7 mouse cellular contexts compared by ENCODE assay signal in the genomic region with DNA sequence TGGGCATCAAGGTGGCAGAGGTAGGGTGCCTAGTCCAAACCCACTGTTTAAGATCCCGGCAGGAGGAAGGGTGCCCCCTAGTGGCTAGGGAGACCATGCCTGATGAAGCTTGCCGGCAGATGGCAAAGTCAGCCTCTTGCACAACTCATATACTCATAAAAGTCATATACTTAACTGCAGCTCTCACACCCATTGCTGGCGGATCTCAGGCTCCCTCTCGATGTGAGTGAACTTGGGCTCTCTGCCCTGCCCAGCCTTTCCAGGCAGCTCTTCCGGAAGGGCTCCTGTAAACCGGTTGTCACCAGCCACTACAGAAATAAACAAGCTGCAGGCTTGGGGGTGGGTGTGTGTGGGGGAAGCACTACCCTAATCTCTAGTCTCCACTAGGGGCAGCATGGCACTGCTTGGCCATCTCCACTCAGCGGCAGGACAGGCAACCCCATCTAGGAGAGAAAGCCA. TPM values are rescaled to one million over a fixed set of nuclear protein-coding genes. Genes with fewer than 3 reads are reported as not detected.
A peak's percentile ranks its signal among the peaks of the same experiment; 100 is the strongest.
DNase-seq lines count a peak whose midpoint lies in the region; ATAC-seq and TF ChIP-seq lines count a peak whose summit lies in the region.

No protein-coding gene starts in this region.

- H3K36me3 ChIP-seq in intestine, embryonic 16.5 days (ENCODE audit: control insufficient read depth, insufficient read depth, low read length): no peaks in the 10 kb centered on the region
- H3K36me3 ChIP-seq in midbrain, embryonic 12.5 days: no peaks in the 10 kb centered on the region
- H3K36me3 ChIP-seq in small intestine, adult 2 months (ENCODE audit: control insufficient read depth, insufficient read depth, low read length): peaks cover under 1% of the 10 kb centered on the region

- no peaks in the 10 kb centered on the region for H3K27me3 ChIP-seq in intestine, embryonic 16.5 days (replicated peaks; ENCODE audit: control insufficient read depth, insufficient read depth, low read length)
- peaks cover 21% of the 10 kb centered on the region for H3K27me3 ChIP-seq in midbrain, embryonic 12.5 days
- H3K27me3 ChIP-seq in small intestine, adult 2 months (ENCODE audit: control insufficient read depth, insufficient read depth, low read length): no peaks in the 10 kb centered on the region

- DNase-seq in adrenal gland, adult 2 months: peak; percentile 90
- peak; percentile 68 for DNase-seq in embryo, embryonic 11.5 days (ENCODE audit: low read depth, low spot score)
- peak; percentile 78 to 85 for DNase-seq in gastrocnemius, postnatal 36 days
- peak; percentile 83 for DNase-seq in left cerebral cortex, postnatal 4 days

- peak overlapping the region; percentile 78 for H3K27ac ChIP-seq in intestine, embryonic 16.5 days (ENCODE audit: low read length)
- H3K27ac ChIP-seq in midbrain, embryonic 12.5 days (replicated peaks): peak overlapping the region; percentile 44; the same call in 1 of the 2 replicates
- H3K27ac ChIP-seq in small intestine, adult 2 months (ENCODE audit: insufficient read depth, low read depth, low read length): peak overlapping the region; percentile 56

- TF ChIP-seq CTCF in small intestine, adult 2 months (IDR thresholded peaks at IDR 0.05; ENCODE audit: extremely low read depth, insufficient read length, insufficient replicate concordance, low read depth, low read length): peak; percentile 78

- peak overlapping the region; percentile 31 for H3K4me3 ChIP-seq in intestine, embryonic 16.5 days (ENCODE audit: low read length)
- H3K4me3 ChIP-seq in midbrain, embryonic 12.5 days: peak overlapping the region; percentile 6; the same call in 1 of the 2 replicates
- peak overlapping the region; percentile 30 for H3K4me3 ChIP-seq in small intestine, adult 2 months (ENCODE audit: low read depth, low read length)

- under 1% methylated on average over 7 of the region's 7 CpGs for WGBS in intestine, embryonic 16.5 days
- 0% methylated on average over 7 of the region's 7 CpGs for WGBS in midbrain, embryonic 12.5 days
- WGBS in small intestine, adult 2 months: 1% methylated on average over 7 of the region's 7 CpGs

- peak; percentile 32 for ATAC-seq in intestine, embryonic 16.5 days
- no peak for ATAC-seq in midbrain, embryonic 12.5 days (ENCODE audit: low FRiP score, low read depth)

- peak overlapping the region; percentile 61 for H3K9ac ChIP-seq in intestine, embryonic 16.5 days (ENCODE audit: low read depth, low read length)
- no peak overlapping the region for H3K9ac ChIP-seq in midbrain, embryonic 12.5 days (replicated peaks)

- TF ChIP-seq POLR2A in small intestine, adult 2 months (IDR thresholded peaks at IDR 0.05; ENCODE audit: low read depth, low read length): 0 out of 2 replicates have a peak, but pooled peaks have one; percentile 32

- intact Hi-C loops in gastrocnemius, postnatal 36 days (cut with DNase I): loop anchor here (1.0 kb wide), 1 partner anchor 35 kb away; no protein-coding TSS in a partner anchor
- intact Hi-C loops in left cerebral cortex, postnatal 4 days (cut with DNase I): no loop called here

- H3K9me3 ChIP-seq in intestine, embryonic 16.5 days (ENCODE audit: control insufficient read depth, low read length): no peaks in the 10 kb centered on the region
- H3K9me3 ChIP-seq in midbrain, embryonic 12.5 days: no peaks in the 10 kb centered on the region

- H3K4me2 ChIP-seq in intestine, embryonic 16.5 days (ENCODE audit: low read depth, low read length): peak overlapping the region; percentile 44
- H3K4me2 ChIP-seq in midbrain, embryonic 12.5 days (replicated peaks): peak overlapping the region; percentile 34

- peaks cover 28% of the 10 kb centered on the region for H3K4me1 ChIP-seq in intestine, embryonic 16.5 days (ENCODE audit: control insufficient read depth, insufficient read depth, low read length)
- peaks cover 15% of the 10 kb centered on the region for H3K4me1 ChIP-seq in midbrain, embryonic 12.5 days
- peaks cover 8% of the 10 kb centered on the region for H3K4me1 ChIP-seq in small intestine, adult 2 months (ENCODE audit: control insufficient read depth, insufficient read depth, insufficient read length, low read length)

RNA-seq across cellular contexts. Expression of a gene that starts 4.0 kb away (rescaled TPM):
- 100 to 1,000 TPM; 303 to 312 TPM for total RNA-seq in adrenal gland, adult 2 months (2021)
- 210 and 267 TPM in 2 replicates for polyA plus RNA-seq in adrenal gland, adult 2 months (2012; rRNA removed)
- 100 to 1,000 TPM; 189 to 229 TPM for total RNA-seq in gastrocnemius, postnatal 36 days (2021)
- 635 and 699 TPM in 2 replicates for polyA plus RNA-seq in intestine, embryonic 16.5 days (2015; fragmentation: Nextera tagmentation; extraction: Ambion mirVana)
- 100 to 1,000 TPM; 324 to 351 TPM for total RNA-seq in left cerebral cortex, postnatal 4 days (2021)
- polyA plus RNA-seq in midbrain, embryonic 12.5 days (2016; fragmentation: Nextera tagmentation; extraction: Ambion mirVana): 460 and 476 TPM in 2 replicates
- polyA plus RNA-seq in small intestine, adult 2 months (2012; rRNA removed): 481 and 881 TPM in 2 replicates

RNA-seq across cellular contexts. Expression of a gene that starts 5.7 kb away (rescaled TPM):
- not detected for total RNA-seq in adrenal gland, adult 2 months (2021)
- polyA plus RNA-seq in adrenal gland, adult 2 months (2012; rRNA removed): not detected in 2 replicates
- not detected for total RNA-seq in gastrocnemius, postnatal 36 days (2021)
- 11.3 and 17.7 TPM in 2 replicates for polyA plus RNA-seq in intestine, embryonic 16.5 days (2015; fragmentation: Nextera tagmentation; extraction: Ambion mirVana)
- total RNA-seq in left cerebral cortex, postnatal 4 days (2021): not detected
- not detected in 2 replicates for polyA plus RNA-seq in midbrain, embryonic 12.5 days (2016; fragmentation: Nextera tagmentation; extraction: Ambion mirVana)
- polyA plus RNA-seq in small intestine, adult 2 months (2012; rRNA removed): 0.05 and 5.6 TPM in 2 replicates

RNA-seq across cellular contexts. Expression of a gene that starts 8.1 kb away (rescaled TPM):
- total RNA-seq in adrenal gland, adult 2 months (2021): not detected
- polyA plus RNA-seq in adrenal gland, adult 2 months (2012; rRNA removed): not detected in 2 replicates
- not detected for total RNA-seq in gastrocnemius, postnatal 36 days (2021)
- polyA plus RNA-seq in intestine, embryonic 16.5 days (2015; fragmentation: Nextera tagmentation; extraction: Ambion mirVana): 0.37 and 0.54 TPM in 2 replicates
- total RNA-seq in left cerebral cortex, postnatal 4 days (2021): not detected
- not detected in 2 replicates for polyA plus RNA-seq in midbrain, embryonic 12.5 days (2016; fragmentation: Nextera tagmentation; extraction: Ambion mirVana)
- polyA plus RNA-seq in small intestine, adult 2 months (2012; rRNA removed): 0.10 TPM in 1 of 2 replicates, not detected in the other

RNA-seq across cellular contexts. Expression of a gene that starts 9.9 kb away (rescaled TPM):
- total RNA-seq in adrenal gland, adult 2 months (2021): not detected
- polyA plus RNA-seq in adrenal gland, adult 2 months (2012; rRNA removed): 0.15 and 0.16 TPM in 2 replicates
- total RNA-seq in gastrocnemius, postnatal 36 days (2021): not detected
- polyA plus RNA-seq in intestine, embryonic 16.5 days (2015; fragmentation: Nextera tagmentation; extraction: Ambion mirVana): 0.12 and 0.62 TPM in 2 replicates
- total RNA-seq in left cerebral cortex, postnatal 4 days (2021): not detected
- polyA plus RNA-seq in midbrain, embryonic 12.5 days (2016; fragmentation: Nextera tagmentation; extraction: Ambion mirVana): 0.21 and 1.6 TPM in 2 replicates
- polyA plus RNA-seq in small intestine, adult 2 months (2012; rRNA removed): 0.10 TPM in 1 of 2 replicates, not detected in the other

RNA-seq across cellular contexts. Expression of a gene that starts 13.6 kb away (rescaled TPM):
- 1 to 10 TPM; 6.7 to 8.5 TPM for total RNA-seq in adrenal gland, adult 2 months (2021)
- 25.8 and 36.4 TPM in 2 replicates for polyA plus RNA-seq in adrenal gland, adult 2 months (2012; rRNA removed)
- under 1 TPM; 0.84 to 0.91 TPM for total RNA-seq in gastrocnemius, postnatal 36 days (2021)
- 25.6 and 36.4 TPM in 2 replicates for polyA plus RNA-seq in intestine, embryonic 16.5 days (2015; fragmentation: Nextera tagmentation; extraction: Ambion mirVana)
- total RNA-seq in left cerebral cortex, postnatal 4 days (2021): 100 to 1,000 TPM; 169 to 189 TPM
- 31.9 and 35.3 TPM in 2 replicates for polyA plus RNA-seq in midbrain, embryonic 12.5 days (2016; fragmentation: Nextera tagmentation; extraction: Ambion mirVana)
- 7.3 and 145 TPM in 2 replicates for polyA plus RNA-seq in small intestine, adult 2 months (2012; rRNA removed)
